Mouse (Mus musculus) bone marrow macrophage, adult 2 months (primary cell): Measurements from ENCODE around the gene Cntnap5c.

Experiments used
- CTCF ChIP-seq: IDR thresholded peaks from 2 replicates; pipeline ENCODE4 v1.5.1; 2012; ENCODE audit warnings: low read depth, mild to moderate bottlenecking, low read length, moderate library complexity
- POLR2A ChIP-seq: IDR thresholded peaks from 2 replicates; pipeline ENCODE4 v1.6.1; 2012; ENCODE audit warnings: mild to moderate bottlenecking, low read depth, low read length, borderline replicate concordance

DNA sequence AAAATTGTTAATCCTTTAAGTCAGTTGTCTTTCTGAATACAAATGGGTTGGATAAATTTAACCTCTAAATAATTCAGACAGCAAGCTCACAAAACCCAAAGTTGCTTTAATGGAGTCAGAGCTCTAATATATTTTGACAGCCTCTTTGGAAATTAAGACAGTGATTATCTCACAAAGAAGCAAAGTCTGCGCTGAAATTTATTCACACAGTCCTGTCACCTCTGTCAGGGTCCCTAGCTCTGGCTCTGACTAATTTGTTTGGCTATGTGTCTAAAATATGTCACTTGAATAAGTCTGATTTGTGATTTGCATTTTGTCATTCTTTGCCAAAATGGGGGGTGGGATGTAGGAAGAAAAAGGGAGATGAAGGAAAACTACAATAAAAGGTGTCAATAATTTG, 234.0 kb downstream of the Cntnap5c start:
- TF ChIP-seq CTCF (no peak), POLR2A (no peak)
